Mouse (Mus musculus): ENCODE measurements at regions not wholly inside any gene's neighbourhood (a gene's known extent, or its start where the extent isn't known, plus 50 kb on each side); places are given as distances from the start of the nearest gene placed in this dataset.

- no peak for TF ChIP-seq CTCF (IDR thresholded peaks at IDR 0.05; ENCODE audit: control insufficient read depth, insufficient read depth, low read length)
- no peak for TF ChIP-seq POLR2A (IDR thresholded peaks at IDR 0.05; ENCODE audit: borderline replicate concordance, control insufficient read depth, low read depth, low read length)
Measured at GRCm38 (mm10) chr5:111663831-111664230, 69.9 kb upstream of the Gm26897 start.

Measured in bone marrow, adult 2 months (tissue).